Mouse (Mus musculus) olfactory bulb, adult 2 months (tissue): Measurements from ENCODE around the gene Scyl3. TPM values are rescaled to one million over a fixed set of nuclear protein-coding genes. Genes with fewer than 3 reads are reported as not detected.

Source experiments
- H3K27ac ChIP-seq: fragments of 200-500 bp; 2 replicates; pipeline ENCODE4 v1.5.1; 2012; ENCODE audit warnings: low read depth, low read length; ENCODE audit not compliant: insufficient read depth
- H3K4me1 ChIP-seq: fragments of 200-500 bp; 2 replicates; pipeline ENCODE4 v1.6.1; 2012; ENCODE audit warnings: low read length; ENCODE audit not compliant: control insufficient read depth, insufficient read depth
- H3K4me3 ChIP-seq: fragments of 200-500 bp; 2 replicates; pipeline ENCODE4 v1.5.1; 2012; ENCODE audit warnings: mild to moderate bottlenecking, low read depth, low read length, moderate library complexity; ENCODE audit not compliant: insufficient read depth
- CTCF ChIP-seq: fragments of 200-500 bp; IDR thresholded peaks from 2 replicates; pipeline ENCODE4 v1.5.1; 2012; ENCODE audit warnings: low read depth, mild to moderate bottlenecking, low read length, moderate library complexity; ENCODE audit not compliant: insufficient read depth
- POLR2A ChIP-seq: fragments of 200-500 bp; IDR thresholded peaks from 2 replicates; pipeline ENCODE4 v1.6.1; 2012; ENCODE audit warnings: mild to moderate bottlenecking, low read depth, low read length, moderate library complexity; ENCODE audit not compliant: insufficient read depth
- WGBS: fragments of 180-500 bp; shearing (Covaris S2); methylation state at CpG from one replicate; pipeline ENCODE4 v1.1.7; 2018; 5-methylcytosine and 5-hydroxymethylcytosine counted together
- polyA plus RNA-seq: library from polyadenylated mRNA; stranded (reverse); fragments of >200 nt; gene quantifications from 2 replicates; pipeline ENCODE4 v1.2.4, GENCODE M21; 2012; ENCODE audit warnings: low replicate concordance; ENCODE audit not compliant: missing spikeins, insufficient read depth, insufficient read length

The Scyl3 gene
- polyA plus RNA-seq, 1 experiment: not detected

DNA sequence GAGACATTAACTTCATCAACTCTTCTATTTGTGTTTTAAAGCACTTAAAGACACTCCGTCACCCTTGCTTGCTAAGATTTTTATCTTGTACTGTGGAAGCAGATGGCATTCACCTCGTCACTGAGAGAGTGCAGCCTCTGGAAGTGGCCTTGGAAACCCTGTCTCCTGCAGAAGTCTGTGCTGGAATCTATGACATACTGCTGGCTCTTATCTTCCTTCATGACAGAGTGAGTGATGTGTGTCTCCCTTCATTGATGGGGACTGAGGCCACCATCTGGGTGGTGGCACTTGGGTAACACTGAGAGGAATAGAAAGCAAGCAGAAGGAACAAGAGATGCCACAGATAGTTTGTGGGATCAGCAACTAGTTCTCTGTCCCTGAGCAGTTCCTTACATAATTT is 5.7 kb downstream of the Scyl3 start:
- no peak for TF ChIP-seq POLR2A
- TF ChIP-seq CTCF: no peak
- no peak overlapping the region for H3K27ac ChIP-seq
- 86% methylated on average over 2 of the region's 2 CpGs for WGBS
- no peak overlapping the region for H3K4me3 ChIP-seq
- H3K4me1 ChIP-seq: peaks cover 9% of the 10 kb centered on the region

DNA sequence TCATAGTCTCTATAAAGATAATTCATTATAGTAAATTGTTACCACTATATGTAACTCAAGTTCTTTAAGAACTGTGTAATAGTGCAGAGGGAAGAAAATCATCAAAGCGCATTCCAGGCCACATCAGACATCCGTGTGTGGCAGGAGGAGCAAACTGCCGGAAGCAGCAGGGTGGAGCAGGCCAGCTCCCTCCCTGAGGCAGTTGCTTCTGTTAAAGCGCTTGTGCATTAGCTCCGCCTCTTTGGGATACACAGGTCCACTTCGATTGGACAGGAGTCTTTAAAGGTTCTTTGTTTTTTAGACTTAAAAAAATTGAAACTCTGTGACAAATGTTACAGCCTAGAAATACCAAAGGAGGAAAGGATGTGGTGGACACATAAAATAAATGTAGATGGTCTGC is 13.2 kb downstream of the Scyl3 start:
- Histone ChIP-seq H3K27ac (no peak overlapping the region), H3K4me1 (no peaks in the 10 kb centered on the region), H3K4me3 (no peak overlapping the region)
- TF ChIP-seq POLR2A: no peak
- TF ChIP-seq CTCF: no peak
- 75% methylated on average over 6 of the region's 6 CpGs for WGBS

DNA sequence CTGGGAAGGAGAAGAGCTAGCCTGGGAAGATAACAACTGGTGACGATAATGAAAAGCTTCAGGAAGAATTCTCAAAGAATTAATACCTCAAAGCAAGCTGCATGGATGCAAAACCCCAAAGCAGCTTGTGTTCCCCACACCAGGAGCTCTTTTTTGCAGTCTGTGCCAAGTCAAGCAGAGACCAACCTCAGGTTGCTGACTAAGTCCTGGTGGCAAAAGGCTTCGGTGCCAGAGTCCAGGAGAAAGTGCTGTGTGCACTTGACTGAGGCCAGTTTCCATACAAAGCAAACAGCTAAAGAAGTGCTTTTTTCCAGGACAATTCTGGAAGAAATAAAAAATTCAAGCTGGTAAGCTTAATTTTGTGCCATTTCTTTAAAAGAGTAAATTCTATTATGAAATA is 24.5 kb downstream of the Scyl3 start:
- TF ChIP-seq POLR2A: no peak
- TF ChIP-seq CTCF: no peak
- WGBS: 82% methylated on average over 2 of the region's 2 CpGs
- Histone ChIP-seq H3K4me1 (peaks cover 2% of the 10 kb centered on the region; the same call in 1 of the 2 replicates), H3K4me3 (no peak overlapping the region), H3K27ac (no peak overlapping the region)

DNA sequence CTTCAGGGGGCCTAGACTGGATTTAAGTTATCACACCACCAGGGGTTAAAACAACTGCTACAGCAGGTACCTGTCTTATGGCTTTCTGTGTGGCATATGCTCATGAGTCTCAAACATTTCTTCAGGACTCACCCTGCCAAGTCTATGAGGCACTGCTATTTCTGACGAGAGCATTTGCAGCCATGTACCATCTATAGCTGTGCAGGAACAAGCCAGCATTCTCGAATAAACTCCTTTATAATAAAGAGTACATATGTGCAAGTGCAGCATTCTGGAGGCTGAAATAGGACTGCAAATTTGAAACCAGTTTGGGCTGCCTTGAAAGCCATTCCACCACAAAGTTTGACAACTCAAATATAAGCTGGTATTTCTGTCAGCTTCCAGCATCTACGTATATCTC is 29.1 kb downstream of the Scyl3 start:
- H3K27ac ChIP-seq: no peak overlapping the region
- no peak overlapping the region for H3K4me3 ChIP-seq
- no peak for TF ChIP-seq POLR2A
- no peak for TF ChIP-seq CTCF
- H3K4me1 ChIP-seq: peaks cover 4% of the 10 kb centered on the region; the same call in 1 of the 2 replicates
- WGBS: 80% methylated on average over 3 of the region's 3 CpGs

DNA sequence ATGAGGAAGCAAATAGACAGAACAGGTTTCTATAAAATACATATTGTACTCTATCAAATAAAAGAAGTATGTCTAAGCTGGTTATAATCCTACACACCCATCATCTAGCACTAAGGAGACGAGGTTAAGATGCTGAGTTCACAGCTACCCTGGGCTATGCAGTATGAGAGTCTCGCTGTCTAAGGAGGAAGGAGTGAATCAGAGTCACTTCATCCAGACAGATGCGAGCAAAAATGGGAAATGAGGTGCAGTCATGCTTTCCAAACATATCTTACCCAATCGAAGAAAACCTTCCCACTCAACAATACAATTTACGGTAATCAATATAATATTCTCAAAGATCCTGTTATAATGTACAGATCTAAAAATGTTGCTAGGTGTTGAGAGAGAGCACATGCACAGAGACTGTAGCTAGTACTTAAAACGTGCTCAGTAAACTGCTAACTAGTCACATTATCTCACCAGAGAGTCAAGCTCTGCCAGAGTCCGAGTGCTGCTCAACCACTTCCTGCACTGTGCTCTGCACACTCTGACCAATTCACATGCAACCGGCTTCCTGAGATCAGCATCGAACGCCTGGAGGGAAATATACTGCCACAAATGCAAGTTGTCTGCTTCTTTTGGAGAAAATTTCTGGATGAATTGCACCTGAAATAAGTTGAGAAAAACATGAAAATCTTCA is 35.2 kb downstream of the Scyl3 start:
- H3K4me1 ChIP-seq: 0 out of 2 replicates have a peak, but pooled peaks cover 2% of the 10 kb centered on the region
- 89% methylated on average over 10 of the region's 10 CpGs for WGBS
- no peak overlapping the region for H3K4me3 ChIP-seq
- H3K27ac ChIP-seq: no peak overlapping the region
- no peak for TF ChIP-seq CTCF
- no peak for TF ChIP-seq POLR2A

DNA sequence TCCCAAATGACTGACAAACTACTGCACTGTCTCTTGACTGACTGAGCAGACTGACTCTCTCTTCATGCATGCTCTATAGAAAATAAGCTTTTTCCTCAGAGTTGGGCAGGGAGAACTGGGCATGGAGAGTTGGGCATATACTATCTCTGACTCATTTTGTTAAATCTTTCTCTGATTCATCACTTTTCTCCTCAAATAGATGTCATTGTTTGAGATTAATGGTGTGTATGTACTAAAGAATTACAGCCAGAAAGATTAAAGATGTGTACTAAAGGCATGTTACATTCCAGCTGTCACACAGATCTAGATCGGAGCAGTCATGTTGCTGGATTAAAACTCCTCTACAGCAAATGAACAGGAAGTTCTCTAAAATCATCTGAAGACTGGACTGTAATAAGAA is 45.6 kb downstream of the Scyl3 start:
- TF ChIP-seq POLR2A: no peak
- TF ChIP-seq CTCF: no peak
- H3K4me1 ChIP-seq: no peaks in the 10 kb centered on the region

DNA sequence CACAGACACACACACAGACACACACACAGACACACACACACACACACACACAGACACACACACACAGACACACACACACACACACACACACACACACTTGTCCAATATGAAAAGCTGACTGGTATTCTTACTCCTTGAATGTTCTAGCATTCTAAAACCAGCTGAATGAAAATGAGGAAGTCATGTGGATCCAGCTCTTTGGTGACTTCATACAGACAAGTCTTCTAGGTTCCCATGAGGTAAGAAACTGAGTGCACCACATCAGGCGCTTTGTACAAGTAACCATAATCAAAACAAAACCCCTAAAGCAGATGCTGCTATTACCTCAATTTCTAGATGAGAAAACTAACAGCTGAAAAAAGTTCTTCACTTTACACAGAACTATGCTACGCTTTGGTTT is 46.2 kb downstream of the Scyl3 start:
- H3K4me3 ChIP-seq: no peak overlapping the region
- 97% methylated on average over 2 of the region's 2 CpGs for WGBS
- H3K27ac ChIP-seq: no peak overlapping the region
- no peaks in the 10 kb centered on the region for H3K4me1 ChIP-seq
- TF ChIP-seq CTCF: no peak
- no peak for TF ChIP-seq POLR2A

More for the DNA sequence above, 45.6 kb downstream of the Scyl3 start:
- H3K4me3 ChIP-seq: no peak overlapping the region
- 90% methylated on average over 1 of the region's 1 CpGs for WGBS
- H3K27ac ChIP-seq: no peak overlapping the region

DNA sequence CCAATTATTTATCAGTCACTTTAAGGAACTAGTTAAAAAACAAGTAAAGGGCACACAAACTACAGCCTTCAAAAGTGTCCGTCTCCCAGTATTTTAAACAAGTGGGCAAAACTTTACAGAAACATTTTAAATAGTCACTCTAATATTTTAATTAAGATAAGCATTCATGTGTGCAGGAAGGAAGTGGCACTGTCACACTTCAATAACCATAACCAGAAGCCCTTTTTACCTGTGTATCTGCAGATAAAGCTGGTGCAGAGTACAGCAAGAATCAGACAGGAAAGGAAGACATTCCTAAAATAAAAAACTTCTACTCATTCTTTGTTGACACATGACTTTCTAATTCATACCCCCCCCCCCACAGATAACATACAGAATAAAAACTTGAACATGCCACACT is 47.6 kb downstream of the Scyl3 start:
- TF ChIP-seq POLR2A (no peak), CTCF (no peak)
- no peaks in the 10 kb centered on the region for H3K4me1 ChIP-seq
- 88% methylated on average over 1 of the region's 1 CpGs for WGBS
- no peak overlapping the region for H3K27ac ChIP-seq
- no peak overlapping the region for H3K4me3 ChIP-seq

DNA sequence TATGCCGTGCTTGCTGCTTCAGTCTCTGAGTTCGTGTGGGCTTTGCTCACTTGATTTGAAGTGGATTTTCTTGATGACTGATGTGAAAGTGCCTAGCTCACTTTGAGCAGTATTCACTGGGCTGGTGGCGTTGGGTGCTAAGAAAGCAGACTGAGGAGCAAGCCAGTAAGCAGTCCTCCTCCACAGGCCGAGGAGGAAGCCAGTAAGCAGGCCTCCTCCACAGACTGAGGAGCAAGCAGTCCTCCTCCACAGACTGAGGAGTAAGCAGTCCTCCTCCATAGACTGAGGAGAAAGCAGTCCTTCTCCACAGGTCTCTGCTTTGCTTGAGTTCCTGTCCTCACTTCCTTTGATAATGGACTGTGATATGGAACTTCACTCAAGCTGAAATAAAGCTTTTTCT is 63.5 kb downstream of the Scyl3 start:
- Histone ChIP-seq H3K27ac (no peak overlapping the region), H3K4me1 (no peaks in the 10 kb centered on the region), H3K4me3 (no peak overlapping the region)
- TF ChIP-seq CTCF (no peak), POLR2A (no peak)
- 77% methylated on average over 4 of the region's 4 CpGs for WGBS

DNA sequence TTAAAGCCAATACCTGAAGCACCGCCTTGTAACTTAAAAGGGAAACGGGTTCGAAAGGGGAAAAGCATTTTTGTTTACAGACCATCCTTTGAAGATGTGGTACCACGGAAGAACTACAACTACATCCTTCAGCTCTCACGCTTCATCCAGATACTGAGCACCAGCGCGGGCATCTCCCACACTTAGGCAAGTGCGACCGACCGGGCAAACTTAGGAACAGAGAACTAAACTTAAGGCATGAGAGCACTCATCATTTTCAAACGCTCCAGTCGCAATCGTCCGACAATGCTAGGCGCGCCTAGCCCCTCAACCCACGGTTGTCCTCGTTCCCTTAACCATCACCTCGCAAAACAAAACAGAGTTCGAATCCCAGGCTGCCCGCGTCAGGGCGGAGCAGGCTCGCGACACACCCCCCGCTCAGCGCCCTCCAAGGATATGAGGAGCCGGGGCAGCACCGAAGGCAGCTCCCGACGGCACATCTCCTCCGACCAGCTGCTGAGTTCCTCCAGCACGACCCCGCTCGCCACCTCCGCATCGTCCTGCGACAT is 65.3 kb downstream of the Scyl3 start:
- peak overlapping the region; percentile 94 for H3K4me3 ChIP-seq
- TF ChIP-seq CTCF: no peak
- TF ChIP-seq POLR2A: no peak
- WGBS: under 1% methylated on average over 38 of the region's 38 CpGs
- H3K27ac ChIP-seq: no peak overlapping the region
- no peaks in the 10 kb centered on the region for H3K4me1 ChIP-seq
